Mouse (Mus musculus) heart, adult 2 months (tissue): ENCODE results near the gene Pdx1. TPM values are rescaled to one million over a fixed set of nuclear protein-coding genes. Genes with fewer than 3 reads are reported as not detected.

Experiments used
- DNase-seq, 2 experiments: peaks; one replicate each; pipeline ENCODE4 v3.0.0; 2021
- H3K27ac ChIP-seq: fragments of 200-600 bp; 2 replicates; pipeline ENCODE4 v1.8.1; 2022
- H3K27me3 ChIP-seq: fragments of 200-500 bp; 2 replicates; pipeline ENCODE4 v1.6.1; 2012; ENCODE audit warnings: mild to moderate bottlenecking, low read length, inconsistent platforms, mixed read lengths; ENCODE audit not compliant: control insufficient read depth, insufficient read depth
- H3K36me3 ChIP-seq: fragments of 200-500 bp; 2 replicates; pipeline ENCODE4 v1.6.1; 2012; ENCODE audit warnings: low read length, inconsistent platforms; ENCODE audit not compliant: control insufficient read depth, insufficient read depth
- H3K4me1 ChIP-seq: fragments of 200-500 bp; 2 replicates; pipeline ENCODE4 v1.6.1; 2011; ENCODE audit warnings: low read length; ENCODE audit not compliant: control insufficient read depth, insufficient read depth
- H3K4me3 ChIP-seq: fragments of 200-600 bp; 2 replicates; pipeline ENCODE4 v1.8.1; 2022
- H3K79me2 ChIP-seq: fragments of 200-500 bp; replicated peaks from 2 replicates; pipeline ENCODE4 v1.6.1; 2012; ENCODE audit warnings: mild to moderate bottlenecking, inconsistent platforms, low read length, moderate library complexity, mixed read lengths; ENCODE audit not compliant: control insufficient read depth, insufficient read depth
- H3K9ac ChIP-seq: fragments of 200-500 bp; 2 replicates; pipeline ENCODE4 v1.6.1; 2012; ENCODE audit warnings: low read depth, mild to moderate bottlenecking, control low read depth, inconsistent platforms, low read length, mixed read lengths
- CTCF ChIP-seq: fragments of 200-600 bp; IDR thresholded peaks from 2 replicates; pipeline ENCODE4 v1.8.1; 2022; ENCODE audit warnings: antibody characterized with exemption, mild to moderate bottlenecking, moderate library complexity
- EP300 ChIP-seq: fragments of 200-500 bp; IDR thresholded peaks from 2 replicates; pipeline ENCODE4 v1.6.1; 2011; ENCODE audit warnings: low read depth, low read length, control low read depth; ENCODE audit not compliant: insufficient read depth
- POLR2A ChIP-seq: fragments of 200-500 bp; IDR thresholded peaks from 2 replicates; pipeline ENCODE4 v1.6.1; 2011; ENCODE audit warnings: mild to moderate bottlenecking, low read depth, low read length, control low read depth; ENCODE audit not compliant: insufficient read depth
- WGBS: fragments of 180-500 bp; shearing (Covaris S2); methylation state at CpG from one replicate; pipeline ENCODE4 v1.1.7; 2018; 5-methylcytosine and 5-hydroxymethylcytosine counted together
- intact Hi-C: fragments of 180-260 bp; cut with DNase I; formaldehyde crosslinking; loops from one replicate; pipeline ENCODE4 v1.15.1; 2025
- polyA plus RNA-seq: library from polyadenylated mRNA; depleted of rRNA; stranded (reverse); fragments of >200 nt; gene quantifications from 2 replicates; pipeline ENCODE4 v1.2.3, GENCODE M21; 2012
- total RNA-seq, 2 experiments: library from RNA; stranded (reverse); gene quantifications; 2 replicates each; pipeline ENCODE4 v1.2.3; 2021

Gene Pdx1
- total and polyA plus RNA-seq, 3 experiments: not detected

DNA sequence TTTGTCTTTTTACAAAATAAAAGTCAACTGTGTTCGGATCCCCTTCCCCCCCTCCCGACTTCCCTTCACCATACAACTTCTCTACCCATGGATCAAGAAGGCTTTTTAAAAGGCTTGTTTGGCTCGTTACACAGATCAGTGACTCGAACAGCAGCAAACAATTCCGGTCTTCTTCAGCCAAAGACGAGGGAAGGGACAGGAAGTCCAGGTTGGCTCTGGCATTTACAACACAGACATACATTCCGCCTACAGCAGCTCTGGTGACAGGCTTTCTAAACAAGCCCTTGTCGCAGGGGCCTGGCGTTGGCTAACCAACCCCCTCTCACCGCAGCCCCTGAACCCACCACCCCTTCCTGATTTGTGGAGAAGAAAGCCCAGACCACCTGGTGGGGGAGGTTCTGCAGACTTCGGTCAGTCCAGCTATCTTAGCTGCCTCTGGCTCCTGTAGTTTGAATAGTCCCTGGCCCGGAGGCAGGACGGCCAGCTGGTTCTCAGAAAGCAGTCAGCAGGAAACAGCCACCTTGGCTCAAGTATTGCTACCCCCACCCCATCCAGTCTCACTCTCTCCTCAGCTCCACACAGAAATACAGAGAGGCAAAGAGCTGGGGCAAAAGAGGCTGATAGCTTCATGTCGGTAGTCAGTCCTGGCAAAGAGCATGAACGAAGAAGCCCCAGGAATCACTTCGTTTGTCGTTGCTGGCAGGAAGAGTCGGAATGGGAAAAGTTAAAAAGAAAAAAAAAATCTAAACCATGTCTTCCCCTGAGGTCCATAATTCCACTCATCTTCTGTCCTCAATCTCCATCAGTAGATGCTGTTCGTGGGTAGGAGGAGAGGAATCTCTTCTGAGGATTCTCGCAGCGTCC, 31.4 kb downstream of the Pdx1 start:
- DNase-seq: no peak
- intact Hi-C loops: no loop called here
- peaks cover 23% of the 10 kb centered on the region for H3K27me3 ChIP-seq
- H3K36me3 ChIP-seq: no peaks in the 10 kb centered on the region
- no peak overlapping the region for H3K9ac ChIP-seq
- TF ChIP-seq POLR2A: no peak
- TF ChIP-seq EP300: no peak
- no peak for TF ChIP-seq CTCF
- no peaks in the 10 kb centered on the region for H3K79me2 ChIP-seq
- no peak overlapping the region for H3K4me3 ChIP-seq
- 2% methylated on average over 21 of the region's 21 CpGs for WGBS
- H3K27ac ChIP-seq: no peak overlapping the region
- no peaks in the 10 kb centered on the region for H3K4me1 ChIP-seq

DNA sequence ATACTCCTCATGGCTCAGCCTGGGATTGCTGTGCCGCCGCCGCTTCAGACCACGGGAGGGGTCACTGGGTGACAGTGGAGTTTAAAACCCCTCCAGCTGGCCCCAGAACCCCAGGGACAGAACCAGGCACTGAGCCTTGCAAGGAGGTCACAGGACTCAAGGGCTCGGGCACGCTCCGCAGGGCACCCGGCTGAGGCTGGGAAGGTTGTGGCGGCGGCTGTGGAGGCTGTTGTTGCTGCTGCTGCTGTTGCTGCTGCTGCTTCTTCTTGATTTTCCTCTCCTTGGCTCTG, 32.0 kb downstream of the Pdx1 start:
- Histone ChIP-seq H3K4me3 (no peak overlapping the region), H3K27me3 (peaks cover 26% of the 10 kb centered on the region), H3K9ac (no peak overlapping the region), H3K36me3 (no peaks in the 10 kb centered on the region), H3K4me1 (no peaks in the 10 kb centered on the region), H3K79me2 (no peaks in the 10 kb centered on the region), H3K27ac (no peak overlapping the region)
- TF ChIP-seq EP300 (no peak), CTCF (no peak), POLR2A (no peak)
- intact Hi-C loops: no loop called here
- DNase-seq: no peak
- WGBS: 3% methylated on average over 10 of the region's 10 CpGs

DNA sequence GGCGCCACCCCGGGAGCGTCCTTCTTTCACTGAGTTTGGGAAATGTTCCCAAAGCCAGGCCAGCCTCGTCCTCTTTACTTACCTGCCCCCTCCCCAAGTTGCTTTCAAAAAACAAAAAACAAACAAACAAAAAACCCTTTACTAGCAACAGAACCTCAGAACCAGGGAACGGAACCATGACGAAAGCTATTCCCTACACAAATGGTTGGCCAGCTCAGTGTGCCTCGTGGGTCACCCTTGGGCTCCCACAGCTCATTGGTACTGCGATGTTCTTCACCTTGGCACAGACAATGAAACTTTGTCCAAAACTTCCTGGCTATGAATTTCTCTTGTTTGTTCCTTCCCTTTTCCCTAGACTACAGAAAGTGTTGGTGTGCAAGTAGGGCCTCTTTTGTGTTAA, 32.4 kb downstream of the Pdx1 start:
- Histone ChIP-seq H3K4me3 (no peak overlapping the region), H3K4me1 (no peaks in the 10 kb centered on the region), H3K9ac (no peak overlapping the region), H3K79me2 (no peaks in the 10 kb centered on the region), H3K27me3 (peaks cover 30% of the 10 kb centered on the region), H3K36me3 (no peaks in the 10 kb centered on the region), H3K27ac (no peak overlapping the region)
- 8% methylated on average over 8 of the region's 8 CpGs for WGBS
- TF ChIP-seq EP300: no peak
- TF ChIP-seq CTCF: no peak
- no peak for TF ChIP-seq POLR2A
- intact Hi-C loops: no loop called here
- DNase-seq: no peak

DNA sequence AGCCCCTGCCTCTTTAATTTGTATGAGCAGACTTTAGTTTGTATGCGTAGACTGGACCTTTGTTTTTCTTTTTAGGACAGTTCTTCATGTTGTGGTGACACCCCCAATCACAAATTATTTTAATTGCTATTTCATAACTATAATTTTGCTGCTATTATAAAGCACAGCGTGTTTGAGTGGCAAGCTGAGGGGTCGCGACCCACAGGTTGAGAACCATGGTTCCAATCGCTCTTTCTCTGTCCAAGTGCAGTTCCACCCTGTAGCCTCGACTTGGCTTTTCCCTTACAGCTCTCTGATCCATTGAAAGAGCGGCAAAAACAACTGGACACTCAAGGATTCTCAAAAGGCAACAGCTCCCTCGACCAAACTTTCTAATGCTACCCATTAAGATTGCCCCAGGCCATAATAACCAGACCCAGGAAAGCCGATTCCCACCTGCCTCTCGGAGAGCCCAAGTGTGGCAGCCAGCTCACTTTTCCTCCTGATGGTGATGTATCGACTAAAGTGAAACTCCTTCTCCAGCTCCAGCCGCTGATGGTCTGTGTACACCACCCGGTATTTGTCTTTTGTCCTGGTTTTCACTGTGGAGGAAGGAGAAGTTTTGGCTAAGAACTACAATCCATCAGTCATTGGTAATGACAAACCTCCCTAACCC, 33.1 kb downstream of the Pdx1 start:
- 8% methylated on average over 13 of the region's 13 CpGs for WGBS
- no peaks in the 10 kb centered on the region for H3K36me3 ChIP-seq
- peaks cover 30% of the 10 kb centered on the region for H3K27me3 ChIP-seq
- no peak for DNase-seq
- H3K9ac ChIP-seq: no peak overlapping the region
- H3K4me1 ChIP-seq: no peaks in the 10 kb centered on the region
- TF ChIP-seq POLR2A: no peak
- no peak for TF ChIP-seq CTCF
- no peak for TF ChIP-seq EP300
- H3K4me3 ChIP-seq: no peak overlapping the region
- intact Hi-C loops: no loop called here
- H3K27ac ChIP-seq: no peak overlapping the region
- no peaks in the 10 kb centered on the region for H3K79me2 ChIP-seq

DNA sequence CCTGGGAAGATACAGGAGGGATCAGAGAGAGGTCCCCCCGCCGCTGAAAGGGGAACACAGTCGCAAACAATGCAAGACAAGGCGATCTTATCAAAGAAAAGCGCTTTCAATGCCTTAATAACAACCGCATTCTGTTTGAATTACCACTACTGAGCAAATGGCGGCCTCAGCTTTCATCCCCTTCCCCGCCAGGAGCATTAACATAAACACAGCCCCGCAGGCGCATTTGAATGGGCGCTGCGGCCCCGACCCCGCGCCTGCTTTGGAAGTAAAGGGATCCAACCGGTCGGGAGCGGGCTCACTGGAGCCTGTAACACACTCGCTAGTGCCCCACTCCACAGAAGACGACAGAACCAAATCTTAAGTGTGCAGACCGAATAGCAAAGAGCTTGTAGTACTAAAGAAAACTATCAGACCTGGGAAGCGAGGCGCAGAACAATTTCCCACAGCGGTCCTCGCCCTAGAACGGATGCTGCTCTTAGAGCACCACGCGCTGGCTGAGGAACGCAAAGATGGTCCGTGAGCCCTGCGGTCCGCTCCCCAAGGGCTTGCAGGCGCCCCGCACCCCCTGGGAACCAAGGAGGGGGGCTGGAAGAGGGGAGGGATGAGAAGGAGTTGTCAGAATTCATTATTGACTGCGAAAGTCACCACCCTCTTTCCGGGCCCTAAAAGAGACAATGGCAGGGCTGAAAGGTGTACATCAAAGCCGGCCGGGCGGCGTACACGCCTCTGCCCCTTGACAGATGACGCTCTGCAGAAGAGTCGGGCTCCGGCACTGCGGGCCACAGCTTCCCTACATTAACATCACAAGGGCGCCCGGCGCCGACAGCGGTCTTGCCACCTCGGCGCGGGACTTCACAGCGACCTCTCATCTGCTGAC, 34.8 kb downstream of the Pdx1 start:
- H3K79me2 ChIP-seq: no peaks in the 10 kb centered on the region
- intact Hi-C loops: no loop called here
- H3K9ac ChIP-seq: no peak overlapping the region
- H3K4me3 ChIP-seq: no peak overlapping the region
- H3K4me1 ChIP-seq: no peaks in the 10 kb centered on the region
- WGBS: under 1% methylated on average over 54 of the region's 54 CpGs
- H3K27ac ChIP-seq: no peak overlapping the region
- H3K27me3 ChIP-seq: peaks cover 31% of the 10 kb centered on the region
- no peak for DNase-seq
- H3K36me3 ChIP-seq: no peaks in the 10 kb centered on the region
- TF ChIP-seq POLR2A (no peak), CTCF (no peak)
